Mouse (Mus musculus): ENCODE measurements around the gene Fam20b. TPM values are rescaled to one million over a fixed set of nuclear protein-coding genes. Genes with fewer than 3 reads are reported as not detected.

The Fam20b gene
- total RNA-seq (2021) = 10 to 100 TPM; 82.7 to 83.8 TPM
- long read RNA-seq, full-length matches to known transcripts = 85 of 144 reads
- long read RNA-seq, partial matches to known transcripts = 17 of 144 reads
- long read RNA-seq, other reads (novel, unspliced or antisense) = 42 of 144 reads

DNA sequence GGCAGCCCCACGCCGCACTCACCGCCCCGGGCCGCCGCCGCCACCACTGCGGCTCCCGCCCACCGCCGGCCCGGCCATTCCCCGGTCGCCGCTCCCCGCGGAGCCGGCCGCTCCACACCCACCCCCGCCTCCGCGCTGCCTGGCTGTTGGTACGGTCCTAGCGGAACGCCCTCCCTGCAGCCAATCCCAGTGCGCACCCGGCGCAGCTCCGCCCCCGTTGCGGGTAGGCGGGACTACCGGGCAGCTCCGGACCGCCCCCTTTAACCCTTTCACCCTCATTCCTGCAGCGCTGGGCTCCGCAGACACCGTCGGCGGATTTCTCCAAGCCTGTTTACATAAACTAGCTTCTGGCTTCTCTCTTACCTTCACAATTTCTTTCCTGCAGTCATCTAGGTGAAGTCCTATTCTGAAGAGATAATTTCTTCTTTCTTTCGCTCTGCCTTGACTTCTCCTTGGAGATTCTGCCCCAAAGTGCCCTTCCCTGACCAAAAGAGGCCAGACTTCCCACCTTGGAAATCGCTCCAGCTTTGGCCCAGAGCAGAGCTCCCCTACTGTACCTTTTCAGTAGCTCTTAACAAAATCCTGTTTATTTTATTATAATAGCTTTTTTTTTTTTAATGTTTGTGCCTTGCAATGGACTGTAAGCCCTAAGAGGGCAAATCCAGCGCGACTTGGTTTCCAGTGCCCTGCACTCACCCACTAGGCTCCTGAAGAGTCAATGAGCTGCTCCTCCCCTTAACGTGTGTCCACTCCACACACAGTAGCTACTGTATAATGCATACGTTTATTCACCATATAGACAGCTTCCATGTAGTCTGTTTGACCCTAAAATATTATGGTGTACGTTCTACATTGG lies at the start of gene Fam20b:
Gene Fam20b, minus strand, starts transcription at position 137 of the 856 bp plus-strand sequence.
- peak; percentile 97 to 98 for DNase-seq (ENCODE audit: low spot score in 2 of 2)

DNA sequence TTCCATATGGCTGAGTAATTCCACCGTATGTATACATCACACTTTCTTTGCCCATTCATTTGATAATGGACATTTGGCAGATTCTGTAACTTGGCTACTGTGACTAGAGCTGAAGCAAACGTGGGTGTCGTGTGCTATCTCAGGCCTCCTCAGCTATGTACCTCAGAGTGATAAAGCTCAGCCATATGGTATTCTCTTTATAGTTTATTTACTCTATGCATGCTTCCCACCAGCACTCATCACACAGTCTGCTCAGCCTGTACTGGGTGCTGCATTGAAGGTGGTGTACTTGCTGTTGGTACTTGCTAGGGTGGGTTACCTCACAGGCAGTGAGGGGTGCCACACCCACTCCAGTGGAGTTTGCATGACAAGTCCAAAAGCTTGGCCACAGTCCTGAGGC lies 46.4 kb upstream of the Fam20b start:
- no peak for DNase-seq (ENCODE audit: low spot score in 2 of 2)

DNA sequence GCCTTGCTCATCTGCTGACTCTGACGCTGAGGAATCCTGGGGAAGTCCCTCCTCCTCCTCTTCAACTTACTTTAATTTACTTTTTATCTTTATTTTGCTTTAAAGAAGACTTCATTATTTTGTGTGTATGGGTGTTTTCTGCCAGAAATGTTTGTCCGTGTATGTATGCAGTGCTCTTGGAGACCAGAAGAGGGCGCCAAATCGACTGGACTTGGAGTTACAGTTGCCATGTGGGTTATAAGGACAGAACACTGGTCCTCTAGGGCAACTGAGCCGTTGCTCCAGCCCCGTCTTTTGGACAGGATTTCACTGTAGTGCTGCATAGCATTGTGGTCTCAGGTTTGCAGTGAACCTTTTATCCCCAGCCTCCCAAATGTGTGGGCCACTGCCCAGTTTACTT lies 45.7 kb upstream of the Fam20b start:
- no peak for DNase-seq (ENCODE audit: low spot score in 2 of 2)

DNA sequence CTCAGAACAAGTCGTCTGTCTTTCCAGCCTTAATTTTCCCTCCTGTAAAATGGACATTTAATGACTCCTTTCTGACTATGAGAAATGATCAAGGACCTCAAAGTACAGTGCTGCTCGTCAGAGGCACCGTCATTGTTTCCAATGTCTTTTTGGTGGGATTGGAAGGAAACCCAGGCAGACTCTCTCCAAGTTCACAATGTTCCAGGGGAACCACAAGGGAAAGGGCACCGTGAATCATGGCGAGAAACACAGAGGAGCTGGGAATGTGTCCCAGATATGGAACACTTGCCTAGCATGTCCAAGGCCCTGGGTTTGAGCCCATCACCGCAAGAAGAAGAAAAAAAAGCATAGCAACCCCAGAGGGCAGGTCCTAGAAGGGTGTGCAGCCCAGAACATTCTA lies 44.4 kb upstream of the Fam20b start:
- no peak for DNase-seq (ENCODE audit: low spot score in 2 of 2)

DNA sequence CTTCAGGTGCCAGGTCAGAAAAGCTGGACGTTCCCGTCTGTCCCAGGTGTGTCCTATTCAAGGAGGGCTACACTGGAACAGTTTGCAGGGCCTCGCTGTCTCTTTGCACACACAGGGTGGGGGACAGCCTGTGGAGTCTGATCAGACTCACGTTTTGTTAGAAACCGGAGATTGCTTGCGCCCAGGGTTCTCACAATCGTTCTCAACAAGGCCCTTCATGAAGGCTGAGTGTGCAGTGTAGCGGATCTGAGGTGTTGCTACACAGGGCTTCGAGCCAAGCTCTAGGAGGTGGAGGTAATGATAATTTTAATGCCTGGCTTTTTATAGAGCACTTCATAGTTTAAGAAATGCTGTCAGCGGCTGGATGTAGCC lies 42.5 kb upstream of the Fam20b start:
- no peak for DNase-seq (ENCODE audit: low spot score in 2 of 2)

DNA sequence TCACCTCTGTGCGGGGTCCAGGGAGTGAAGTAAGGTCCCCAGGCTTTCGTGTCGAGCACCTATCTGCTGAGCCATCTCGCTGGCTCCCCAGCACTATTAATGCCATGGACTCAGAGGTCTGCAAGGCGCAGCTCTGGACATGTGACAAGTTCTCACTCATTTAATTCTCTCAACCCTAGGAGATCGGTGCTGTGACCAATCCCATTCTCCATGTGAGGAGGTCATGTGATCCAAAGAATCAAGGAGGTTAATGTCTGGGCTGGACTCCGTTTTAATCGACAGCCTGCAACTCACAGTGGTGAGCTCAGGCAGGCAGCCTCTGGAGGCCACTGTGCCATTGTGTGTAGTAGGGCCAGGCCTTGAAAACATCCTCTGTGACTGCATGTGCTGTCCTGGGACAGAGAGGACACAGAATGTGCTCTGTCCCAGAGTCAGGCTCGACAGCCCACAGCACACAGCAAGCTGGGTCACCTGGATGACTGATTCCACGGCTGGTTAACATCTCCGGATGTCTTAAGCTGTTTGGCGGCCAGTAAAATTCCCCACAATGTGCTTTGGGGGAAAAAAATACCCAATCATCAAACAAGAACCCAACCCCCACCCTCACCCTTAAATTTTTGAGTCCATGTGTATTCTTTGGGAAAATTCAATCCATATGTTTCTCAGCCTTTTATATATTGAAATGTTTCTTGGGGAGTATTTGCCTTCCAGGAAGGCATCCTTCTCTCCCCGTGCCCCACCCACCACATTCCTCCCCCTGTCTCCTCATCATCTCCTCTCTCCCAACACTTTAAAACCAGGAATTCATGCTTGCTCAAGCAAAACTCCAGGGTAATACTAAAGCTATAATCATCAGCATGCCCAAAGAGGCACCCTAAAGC lies 41.9 kb upstream of the Fam20b start:
- DNase-seq (ENCODE audit: low spot score in 2 of 2) = no peak

DNA sequence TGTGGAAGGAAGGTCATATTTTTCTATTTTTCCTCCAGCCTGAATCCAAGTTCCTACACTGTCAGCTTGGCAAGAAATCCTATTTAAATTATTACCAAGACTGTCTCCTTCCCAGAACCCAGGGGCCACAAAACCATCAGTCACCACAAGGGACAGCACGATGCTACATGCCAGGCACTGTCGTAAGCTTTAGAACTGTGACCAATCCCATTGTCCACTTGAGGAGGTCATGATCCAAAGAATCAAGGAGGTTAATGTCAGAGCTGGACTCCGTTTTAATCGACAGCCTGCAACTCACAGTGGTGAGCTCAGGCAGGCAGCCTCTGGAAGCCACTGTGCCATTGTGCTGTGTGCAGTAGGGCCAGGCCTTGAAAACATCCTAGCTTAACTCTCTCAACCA lies 39.4 kb upstream of the Fam20b start:
- DNase-seq (ENCODE audit: low spot score in 2 of 2) = no peak

DNA sequence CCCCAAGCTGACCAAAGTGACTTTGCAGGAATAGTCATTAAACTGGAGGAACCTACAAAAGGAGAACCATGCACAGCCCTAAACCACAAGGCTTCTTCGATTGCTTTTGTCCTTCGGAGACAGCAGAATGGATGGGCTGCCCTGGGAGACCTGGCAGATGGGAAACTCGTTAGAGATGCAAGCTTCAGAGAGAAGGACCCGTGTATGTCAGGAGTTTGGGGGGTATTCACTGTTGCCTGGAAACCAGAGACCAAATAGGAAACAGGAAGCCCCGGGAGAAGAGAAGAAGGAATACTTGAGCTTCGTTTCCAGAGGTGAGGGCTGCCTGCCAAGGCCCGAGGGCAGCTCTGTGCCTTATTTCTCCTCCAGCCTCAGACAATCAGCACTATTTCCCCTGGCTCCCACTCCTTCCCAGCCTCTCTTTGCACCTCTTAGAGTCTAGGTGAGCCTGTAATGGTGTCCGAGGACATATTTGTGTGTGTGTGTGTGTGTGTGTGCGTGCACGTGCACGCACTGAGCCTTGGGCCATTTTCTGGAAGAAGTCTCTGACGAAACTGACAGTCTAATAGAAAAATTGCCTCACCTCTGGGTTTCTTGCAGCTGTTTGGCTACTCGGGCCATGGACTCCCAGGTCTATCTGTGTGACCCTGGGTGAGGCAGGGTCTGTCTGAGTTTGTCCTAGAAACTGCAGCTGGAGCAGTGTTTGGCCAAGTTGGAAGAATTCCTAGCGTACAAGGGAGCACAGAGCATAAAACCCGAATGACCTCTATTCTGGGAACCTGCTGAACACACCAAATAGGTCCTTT lies 35.9 kb upstream of the Fam20b start:
- no peak for DNase-seq (ENCODE audit: low spot score in 2 of 2)

DNA sequence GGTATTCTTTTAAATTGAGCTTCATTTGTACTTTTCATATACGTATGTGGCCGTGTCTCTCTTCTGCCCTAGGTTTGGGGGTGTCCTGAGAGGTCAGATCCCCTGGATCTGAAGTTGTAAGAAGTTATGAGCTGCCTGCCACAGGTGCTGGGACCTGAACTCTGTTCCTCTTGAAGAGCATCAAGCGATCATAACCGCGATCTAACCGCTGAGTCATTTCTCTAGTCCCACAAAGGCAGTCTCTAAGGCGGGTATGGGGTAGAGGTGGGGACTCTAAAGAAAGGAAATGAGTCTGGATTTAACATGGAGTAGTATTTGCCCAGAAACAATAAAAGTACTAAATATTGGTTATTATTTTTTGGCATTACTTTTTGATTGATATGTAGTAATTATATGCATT lies 34.1 kb upstream of the Fam20b start:
- no peak for DNase-seq (ENCODE audit: low spot score in 2 of 2)

DNA sequence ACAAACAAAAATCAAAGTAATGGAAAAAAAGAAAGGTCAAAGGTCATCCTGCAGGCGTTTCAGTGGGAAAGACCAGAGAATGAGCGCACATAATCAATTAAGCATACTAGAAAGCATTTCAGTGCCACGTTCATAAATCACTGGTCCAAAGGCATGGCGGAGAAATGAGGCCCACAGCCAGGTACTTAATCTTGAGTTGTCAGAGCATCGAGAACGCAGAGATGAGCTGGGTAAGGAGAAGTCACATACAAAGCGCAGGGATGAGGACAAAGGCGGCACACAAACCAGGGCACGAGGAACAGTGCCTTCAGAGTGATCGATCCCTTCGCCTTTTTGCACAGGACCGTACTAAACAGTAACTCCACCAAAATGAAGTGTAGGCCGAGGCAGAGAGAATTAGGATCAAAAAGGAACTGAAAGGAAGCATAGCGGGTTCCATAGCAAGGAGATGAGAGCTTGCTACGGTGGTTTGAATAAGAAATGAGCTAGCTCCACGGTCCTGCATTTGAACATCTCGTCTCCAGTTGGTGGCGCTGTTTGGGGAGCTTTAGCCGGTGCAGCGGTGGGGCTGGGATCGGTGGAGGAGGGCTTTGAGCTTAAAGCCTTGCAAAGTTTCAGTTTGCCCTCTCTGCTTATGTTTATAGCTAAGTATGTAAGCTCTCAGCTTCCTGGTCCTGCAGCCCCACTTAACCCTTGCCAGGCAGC lies 33.3 kb upstream of the Fam20b start:
- DNase-seq (ENCODE audit: low spot score in 2 of 2) = peak; percentile 44 to 65

DNA sequence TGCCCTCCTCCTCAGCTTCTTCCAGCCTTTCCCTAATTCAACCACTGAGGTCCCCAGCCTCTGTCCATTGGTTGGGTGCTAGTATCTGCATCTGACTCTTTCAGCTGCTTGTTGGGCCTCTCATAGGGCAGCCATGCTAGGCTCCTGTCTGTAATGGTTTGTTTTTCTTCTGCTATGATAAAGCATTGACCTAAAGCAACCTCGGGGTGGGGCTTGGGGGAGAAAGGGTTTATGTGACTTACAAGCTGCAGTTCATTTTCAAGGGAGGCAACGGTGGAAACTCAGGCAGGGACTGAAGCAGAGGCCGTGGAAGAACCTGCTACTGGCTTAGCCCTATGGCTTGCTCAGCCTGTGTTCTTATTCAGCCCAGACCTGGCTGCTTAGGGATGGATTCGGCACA lies 31.4 kb upstream of the Fam20b start:
- no peak for DNase-seq (ENCODE audit: low spot score in 2 of 2)

DNA sequence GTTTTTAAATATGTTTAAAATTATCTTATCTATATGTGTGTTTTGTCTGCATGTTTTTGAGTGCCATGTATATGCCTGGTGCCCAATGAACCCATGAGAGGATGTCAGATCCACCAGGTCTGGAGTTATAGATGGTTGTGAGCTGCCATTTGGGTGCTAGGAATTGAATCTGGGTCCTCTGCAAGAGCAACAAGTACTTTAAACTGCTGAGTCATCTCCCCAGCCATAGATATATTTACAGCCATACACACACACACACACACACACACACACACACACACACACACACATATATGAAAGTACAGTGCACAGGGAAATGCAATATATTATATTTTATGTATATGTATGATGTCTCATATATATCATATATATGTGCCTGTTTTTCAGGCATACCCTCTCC lies 30.2 kb upstream of the Fam20b start:
- no peak for DNase-seq (ENCODE audit: low spot score in 2 of 2)

DNA sequence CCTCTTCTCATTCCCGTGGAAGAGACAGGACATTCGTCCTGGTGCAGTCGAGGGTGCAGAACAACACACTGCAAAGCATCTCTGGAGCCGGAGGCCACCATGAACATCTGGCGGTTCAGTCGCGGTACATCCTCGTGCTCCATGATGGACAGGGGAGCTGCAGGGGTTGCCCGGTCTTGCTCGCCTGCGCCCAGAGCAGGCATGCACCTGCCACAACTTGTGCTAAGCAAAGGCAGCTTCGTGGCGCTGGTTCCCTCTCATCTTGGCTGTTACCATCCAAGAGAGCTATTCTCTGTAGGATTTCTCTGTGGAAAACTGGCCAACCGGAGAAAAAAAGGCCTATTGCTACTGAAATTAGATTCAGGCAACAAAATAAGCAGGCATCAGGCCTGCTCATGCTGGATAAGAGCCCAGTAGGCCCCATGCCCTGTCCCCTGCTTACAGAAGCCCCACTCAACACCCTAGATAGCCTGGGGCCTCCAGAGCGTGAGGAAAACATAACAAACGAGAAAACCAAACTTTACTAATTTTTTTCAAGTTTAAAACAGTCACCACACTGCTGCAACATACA lies 29.6 kb upstream of the Fam20b start:
- peak in 1 of 2 experiments; percentile 26 for DNase-seq (ENCODE audit: low spot score in 2 of 2)

DNA sequence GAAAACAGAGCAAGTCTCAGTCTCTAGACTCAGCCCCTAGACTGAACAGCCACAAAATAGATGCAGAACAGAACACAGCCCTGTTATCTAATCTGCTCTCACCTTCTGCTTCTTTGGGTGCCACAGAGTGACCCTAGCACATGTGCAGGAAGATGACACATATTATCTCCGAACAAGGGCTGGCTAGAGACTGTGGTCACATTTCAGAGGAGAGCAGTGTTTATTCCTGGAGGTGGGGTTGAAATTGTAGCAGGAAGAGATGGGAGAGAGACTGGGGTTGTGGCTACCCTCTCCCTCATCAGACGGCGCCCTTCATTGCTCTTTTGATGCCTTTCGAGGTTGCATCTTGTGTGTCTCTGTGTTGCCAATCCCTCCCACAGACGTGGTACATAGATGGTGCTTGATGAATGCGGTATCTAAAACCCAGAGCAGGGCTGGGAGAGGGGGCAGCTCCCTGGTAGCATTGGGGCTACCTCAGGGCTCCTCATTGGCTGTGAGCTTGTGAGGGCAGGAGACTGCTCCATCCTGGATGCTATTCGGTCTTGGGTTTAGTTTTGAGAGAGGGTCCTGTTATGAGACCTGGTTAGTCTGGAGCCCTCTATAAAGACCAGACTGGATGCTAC lies 26.4 kb upstream of the Fam20b start:
- no peak for DNase-seq (ENCODE audit: low spot score in 2 of 2)

DNA sequence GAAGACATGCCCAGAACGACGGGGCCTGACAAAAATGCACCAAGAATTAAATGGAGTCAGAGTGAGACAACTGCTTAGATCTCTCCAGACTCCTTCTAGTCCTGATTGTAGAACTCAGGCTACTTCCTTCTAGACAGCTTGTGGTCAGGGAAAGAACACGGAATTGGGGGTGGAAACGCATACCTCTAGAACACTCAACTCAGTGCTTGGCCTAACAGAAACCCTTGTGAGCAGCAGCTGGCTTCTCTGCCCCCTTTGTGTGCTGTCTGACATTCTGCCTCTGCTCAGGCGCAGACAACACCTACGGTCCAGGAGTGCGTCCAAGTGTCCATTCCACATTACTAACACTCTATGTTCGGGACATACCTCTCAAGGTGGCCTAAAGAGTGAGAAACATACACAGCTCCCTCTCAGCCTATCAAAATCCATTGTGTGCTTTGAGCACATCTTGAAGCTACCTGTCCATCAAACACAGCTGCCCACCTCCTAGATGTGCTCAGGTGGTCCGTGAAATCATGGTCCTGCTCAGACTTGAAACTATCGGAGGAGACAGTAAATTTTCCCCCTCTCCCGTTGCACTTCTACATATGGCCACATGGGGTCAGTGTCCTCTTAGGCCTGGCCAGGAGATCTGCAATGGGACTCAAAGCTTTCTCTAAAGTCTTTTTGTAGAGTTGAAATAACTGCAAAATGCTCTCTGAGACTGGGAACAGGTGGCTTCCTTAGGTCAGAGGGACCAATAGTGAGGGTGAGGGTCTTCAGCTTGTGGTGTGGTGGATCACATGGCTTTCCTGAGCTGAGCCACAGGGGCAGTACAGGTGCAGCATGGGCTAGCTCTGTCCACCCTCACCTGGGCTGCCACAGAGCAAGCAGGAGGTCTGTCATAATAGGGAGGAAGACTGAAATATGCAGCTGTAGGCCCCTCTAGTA lies 22.9 kb upstream of the Fam20b start:
- peak; percentile 37 to 81 for DNase-seq (ENCODE audit: low spot score in 2 of 2)

DNA sequence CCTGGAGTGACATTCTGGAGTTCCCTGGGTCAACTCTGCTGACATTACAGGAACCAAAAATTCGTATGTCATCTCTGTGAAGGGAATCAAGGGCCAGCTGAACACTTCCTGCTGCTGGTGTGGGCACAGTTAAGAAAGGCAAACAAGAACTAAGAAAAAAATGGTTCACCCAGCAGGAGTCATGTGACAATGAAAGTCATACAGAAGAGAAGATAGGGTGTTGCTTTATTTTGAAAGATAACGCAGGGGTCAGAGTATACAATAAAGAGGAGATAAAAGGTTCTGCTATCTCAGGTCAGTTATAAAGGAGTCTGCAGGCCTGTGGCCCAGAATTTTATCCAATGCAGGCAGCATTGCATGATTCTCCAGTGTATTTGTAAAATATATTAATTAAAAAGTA lies 16.9 kb upstream of the Fam20b start:
- DNase-seq (ENCODE audit: low spot score in 2 of 2) = no peak

DNA sequence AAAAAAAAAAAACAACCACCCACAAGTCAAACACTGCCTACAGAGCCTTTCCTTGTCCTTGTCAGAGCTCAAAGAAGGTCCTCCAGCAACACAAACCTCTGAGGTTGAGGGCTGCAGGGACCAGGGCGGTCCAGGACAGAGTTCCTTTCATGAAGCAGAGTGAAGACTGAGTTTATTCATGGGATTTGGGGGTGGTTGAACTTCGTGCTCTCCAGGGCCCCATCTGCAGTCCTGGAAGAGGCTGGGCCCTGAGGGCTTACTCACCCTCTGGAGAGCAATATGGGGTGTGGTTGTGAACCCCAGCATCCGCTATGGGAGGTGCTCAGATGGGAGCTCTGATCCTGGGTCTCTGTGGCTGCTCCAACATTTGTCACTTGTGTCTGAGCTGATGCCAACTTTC lies 15.1 kb upstream of the Fam20b start:
- no peak for DNase-seq (ENCODE audit: low spot score in 2 of 2)

DNA sequence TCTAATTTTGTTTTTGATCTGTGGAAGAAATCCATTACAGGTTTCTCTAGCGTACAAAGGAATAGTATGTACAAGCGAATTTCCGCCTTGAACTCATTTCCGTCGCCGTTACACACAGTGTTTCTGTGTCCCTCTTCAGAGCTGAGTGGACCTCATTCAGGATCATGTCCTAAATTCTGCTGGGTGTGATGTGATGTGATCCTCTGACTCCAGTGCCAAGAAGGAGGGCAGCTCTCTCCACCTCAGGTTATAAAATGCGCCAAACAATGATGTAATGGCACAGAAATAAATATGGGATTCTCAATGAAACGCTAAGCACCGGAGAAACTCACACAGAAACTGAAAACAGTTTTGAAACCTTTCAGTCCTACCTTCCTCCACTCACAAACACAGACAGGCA lies 14.7 kb upstream of the Fam20b start:
- no peak for DNase-seq (ENCODE audit: low spot score in 2 of 2)

DNA sequence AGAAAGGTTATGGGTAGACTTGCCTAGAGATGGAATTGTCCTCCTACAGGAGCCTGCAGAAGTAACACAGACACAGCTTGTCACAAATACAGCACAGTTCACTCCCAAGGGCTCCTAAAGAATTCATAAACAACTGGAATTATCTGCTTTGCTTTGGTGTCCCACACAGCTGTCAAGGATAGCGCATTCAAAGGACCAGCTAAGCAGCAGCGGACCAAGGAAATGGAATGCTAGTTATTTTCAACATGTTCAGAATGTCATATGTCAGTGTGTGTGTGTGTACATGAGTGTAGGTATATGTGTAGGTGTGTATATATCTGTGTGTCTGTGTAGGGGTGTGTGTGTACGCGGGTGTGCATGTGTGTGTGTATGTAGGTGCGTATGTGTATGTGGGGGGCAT lies 14.1 kb upstream of the Fam20b start:
- no peak for DNase-seq (ENCODE audit: low spot score in 2 of 2)
